Mouse (Mus musculus) layer of hippocampus, adult 9-11 months (tissue): Measurements from ENCODE around the gene Plekhm3.

ENCODE experiments used
- DNase-seq: peaks from one replicate; pipeline ENCODE4 v3.0.0; 2022

Gene Plekhm3

GRCm38 (mm10) chr1:64757254-64757653, 199.4 kb downstream of the Plekhm3 start:
- no peak for DNase-seq

GRCm38 (mm10) chr1:64756640-64757030, 200.0 kb downstream of the Plekhm3 start:
- no peak for DNase-seq

DNA sequence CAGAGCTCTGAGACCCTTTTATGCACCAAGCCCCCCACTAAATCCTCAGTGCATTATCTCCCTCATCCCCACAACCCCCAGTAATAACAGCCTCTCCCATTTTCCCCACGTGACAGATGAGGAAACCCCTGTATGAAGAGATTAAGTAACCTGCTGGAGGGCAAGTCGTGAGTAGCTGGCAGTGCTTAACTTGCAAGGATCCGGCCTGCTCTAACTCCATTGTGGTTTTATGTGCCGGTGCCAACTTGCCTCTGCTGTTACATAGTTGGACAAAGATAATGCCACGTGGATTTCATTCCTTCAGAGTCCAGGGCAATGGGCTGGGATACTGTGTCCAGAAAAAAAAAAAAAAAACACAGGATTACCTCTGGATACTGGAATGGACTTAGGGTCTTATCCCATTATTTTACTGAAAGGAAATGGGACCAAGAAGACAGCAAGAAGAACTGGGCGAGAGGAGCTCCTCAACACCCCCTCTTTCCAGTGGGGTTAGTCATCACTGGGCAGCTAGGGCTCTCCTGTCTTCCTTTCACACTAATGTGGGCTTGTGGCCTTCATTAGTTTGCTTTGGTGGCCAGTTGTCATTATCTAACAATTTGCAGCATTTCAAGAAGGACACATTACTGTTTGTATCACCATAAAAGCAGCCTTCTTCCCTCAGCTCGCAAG, 200.5 kb downstream of the Plekhm3 start:
- no peak for DNase-seq

DNA sequence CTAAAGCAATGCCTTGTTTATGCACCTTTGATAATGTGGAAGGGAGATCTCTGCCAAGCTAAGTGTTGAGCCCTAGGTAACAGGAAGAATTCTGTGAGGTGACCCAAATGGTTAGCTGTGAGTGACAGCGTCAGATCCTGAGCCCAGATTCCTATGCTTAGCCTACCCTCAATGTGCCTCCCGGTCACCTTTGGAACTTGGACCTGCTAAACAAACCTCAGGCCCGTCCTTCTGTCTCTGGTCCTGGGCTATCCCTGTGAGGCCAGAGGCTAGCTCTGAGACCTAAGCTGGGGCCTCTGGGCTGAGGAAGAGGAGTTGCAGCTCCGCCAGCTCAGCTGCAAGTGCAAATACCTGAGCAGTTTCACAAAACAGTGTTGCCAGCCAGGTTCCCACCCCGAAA, 202.0 kb downstream of the Plekhm3 start:
- no peak for DNase-seq

DNA sequence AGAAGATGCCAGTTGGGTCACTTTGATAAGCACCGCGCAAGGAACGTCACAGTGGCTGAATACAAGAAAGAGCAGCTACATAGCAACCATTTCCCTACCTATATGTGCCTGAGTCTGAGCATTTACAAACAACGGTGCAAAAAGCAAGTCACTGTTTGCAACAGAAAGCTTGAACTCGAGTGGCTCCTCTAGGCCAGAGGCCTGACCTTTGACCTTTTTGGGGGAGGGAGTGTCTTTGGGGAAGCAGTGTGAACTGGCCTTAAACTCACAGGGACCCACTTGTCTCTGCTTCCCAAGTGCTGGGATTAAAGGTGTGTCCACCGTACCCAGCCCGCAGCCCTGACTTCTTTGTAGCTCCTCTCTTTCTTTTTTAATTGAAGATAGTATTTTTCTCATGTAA, 203.0 kb downstream of the Plekhm3 start:
- no peak for DNase-seq

- DNase-seq: no peak
Measured at GRCm38 (mm10) chr1:64753109-64753508, 203.5 kb downstream of the Plekhm3 start.

GRCm38 (mm10) chr1:64744616-64745015, 212.0 kb downstream of the Plekhm3 start:
- no peak for DNase-seq

GRCm38 (mm10) chr1:64742741-64743408, 213.7 kb downstream of the Plekhm3 start:
- DNase-seq: no peak

GRCm38 (mm10) chr1:64738661-64739082, 218.0 kb downstream of the Plekhm3 start:
- no peak for DNase-seq

GRCm38 (mm10) chr1:64738180-64738555, 218.5 kb downstream of the Plekhm3 start:
- DNase-seq: no peak

DNA sequence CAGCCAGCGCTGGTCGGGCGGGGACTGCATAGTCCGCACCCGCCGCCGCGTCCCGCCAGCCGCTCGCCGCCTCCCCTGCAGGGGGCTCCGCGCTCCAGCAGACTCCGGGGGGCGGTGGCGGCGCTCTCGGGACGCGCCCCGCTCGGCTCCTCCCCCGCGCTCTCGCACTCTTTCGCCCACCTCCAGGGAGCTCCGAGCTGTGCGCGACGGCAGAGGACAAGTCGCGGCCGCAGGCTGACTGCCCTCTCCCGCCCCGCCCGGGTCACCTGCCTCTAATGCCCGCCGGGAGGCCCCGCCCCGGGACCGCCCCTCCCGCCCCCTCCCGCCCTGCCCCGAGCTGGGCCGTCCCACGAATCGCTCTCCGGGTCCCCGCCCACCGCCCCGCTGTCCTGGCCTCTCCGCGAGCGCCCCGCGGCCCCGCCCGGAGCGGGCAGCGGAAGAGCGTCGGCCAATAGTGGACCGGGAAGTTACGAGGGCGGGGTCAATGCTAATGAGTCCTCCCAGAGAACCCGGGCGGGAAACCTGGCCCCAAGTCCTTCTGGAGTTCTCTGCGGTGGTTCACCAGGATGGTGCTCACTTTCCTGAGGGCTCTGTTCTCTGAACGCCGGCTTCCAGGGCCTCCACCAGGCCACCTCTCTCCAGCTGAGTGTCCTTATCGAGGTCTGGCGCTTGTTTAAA, 219.0 kb downstream of the Plekhm3 start, which contains the start of gene Fzd5:
Gene Fzd5, minus strand, starts transcription at position 250 of the 678 bp plus-strand sequence.
- peak; percentile 86 for DNase-seq

- no peak for DNase-seq
Measured at GRCm38 (mm10) chr1:64736681-64737501, 219.7 kb downstream of the Plekhm3 start.
